Mouse (Mus musculus) erythroblast, embryonic 14.5 days (primary cell): ENCODE data around the gene Nnat. TPM values are rescaled to one million over a fixed set of nuclear protein-coding genes. Genes with fewer than 3 reads are reported as not detected.

Source experiments
- H3K27me3 ChIP-seq: 2 replicates; pipeline ENCODE4 v1.6.1; 2012; ENCODE audit warnings: inconsistent platforms; ENCODE audit not compliant: control insufficient read depth
- H3K36me3 ChIP-seq: 2 replicates; pipeline ENCODE4 v1.6.1; 2012; ENCODE audit warnings: mild to moderate bottlenecking, inconsistent platforms; ENCODE audit not compliant: control insufficient read depth
- H3K4me1 ChIP-seq: 2 replicates; pipeline ENCODE4 v1.6.1; 2012; ENCODE audit warnings: inconsistent platforms; ENCODE audit not compliant: control insufficient read depth
- H3K4me3 ChIP-seq: replicated peaks from 2 replicates; pipeline ENCODE3; 2012; ENCODE audit warnings: moderate library complexity, mild to moderate bottlenecking, inconsistent platforms
- H3K9me3 ChIP-seq: 2 replicates; pipeline ENCODE4 v1.6.1; 2012; ENCODE audit warnings: low read length, inconsistent platforms, mixed read lengths; ENCODE audit not compliant: control insufficient read depth
- GATA1 ChIP-seq: IDR thresholded peaks from 2 replicates; pipeline ENCODE4 v1.6.1; 2012; ENCODE audit warnings: low read length, inconsistent platforms, mixed read lengths
- TAL1 ChIP-seq: IDR thresholded peaks from 3 replicates; pipeline ENCODE4 v1.6.1; 2012; ENCODE audit warnings: low read length, inconsistent platforms, mixed read lengths
- polyA plus RNA-seq: library from polyadenylated mRNA; stranded (reverse); fragments of >175 nt; gene quantifications from 2 replicates; pipeline ENCODE4 v1.2.3, GENCODE M21; 2012

Nnat gene
- polyA plus RNA-seq, 1 experiment = 0.03 TPM

DNA sequence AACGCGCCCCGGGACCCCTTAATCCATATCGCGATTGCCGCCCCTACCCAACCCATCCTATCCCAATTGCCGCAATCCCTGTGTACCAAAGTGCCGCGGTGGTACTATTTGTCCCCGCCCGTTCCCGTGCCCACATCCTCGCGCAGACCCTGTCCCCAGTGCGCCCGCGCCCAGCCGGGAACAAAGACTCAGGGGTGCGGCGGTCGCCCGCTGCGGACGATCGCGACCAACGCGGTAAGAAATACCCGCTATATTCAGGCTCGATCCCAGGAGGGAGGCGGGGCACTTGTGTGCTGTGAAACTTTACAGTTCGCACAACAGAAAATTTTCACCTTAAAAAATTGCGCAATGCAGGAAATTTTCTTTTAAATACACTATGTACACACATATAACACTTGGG lies 424 bp downstream of the Nnat start:
- Histone ChIP-seq H3K4me3 (no peak overlapping the region), H3K27me3 (peaks cover 49% of the 10 kb centered on the region), H3K9me3 (peaks cover 26% of the 10 kb centered on the region), H3K4me1 (peaks cover 9% of the 10 kb centered on the region), H3K36me3 (peaks cover 12% of the 10 kb centered on the region)
- TF ChIP-seq GATA1 = no peak
- no peak for TF ChIP-seq TAL1

DNA sequence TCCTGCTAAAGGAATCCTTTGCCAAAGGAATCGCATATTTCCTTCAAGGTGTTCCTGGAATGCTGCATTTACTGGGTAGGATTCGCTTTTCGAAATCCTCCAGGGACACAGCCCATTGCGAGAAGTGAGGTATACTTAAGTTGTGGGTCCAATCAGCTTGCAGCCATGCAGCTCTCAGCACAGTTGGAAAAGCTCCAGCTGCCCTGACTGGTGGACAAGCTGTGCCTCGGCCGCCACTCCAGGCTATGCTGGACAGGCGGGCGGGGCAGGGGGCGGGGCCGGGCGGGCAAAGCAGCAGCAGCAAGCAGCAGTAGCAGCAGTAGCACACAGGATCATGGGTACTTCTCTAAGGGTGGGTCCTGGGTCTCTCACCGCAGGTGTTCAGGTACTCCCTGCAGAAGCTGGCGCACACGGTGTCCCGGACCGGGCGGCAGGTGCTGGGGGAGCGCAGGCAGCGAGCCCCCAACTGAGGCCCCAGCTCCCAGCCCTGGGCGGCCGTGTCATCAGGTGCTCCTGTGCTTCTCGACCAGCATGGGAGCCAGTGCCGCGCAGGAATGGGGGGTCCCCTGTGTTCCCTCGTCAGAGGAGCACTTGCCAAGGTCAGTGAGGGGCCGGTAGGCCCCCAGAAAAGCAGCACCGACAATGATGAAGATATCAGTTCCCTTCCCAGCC lies 1.4 kb downstream of the Nnat start:
- peaks cover 19% of the 10 kb centered on the region for H3K4me1 ChIP-seq
- peaks cover 12% of the 10 kb centered on the region for H3K36me3 ChIP-seq
- peaks cover 26% of the 10 kb centered on the region for H3K9me3 ChIP-seq
- peaks cover 49% of the 10 kb centered on the region for H3K27me3 ChIP-seq
- TF ChIP-seq TAL1 (no peak), GATA1 (no peak)
- no peak overlapping the region for H3K4me3 ChIP-seq

DNA sequence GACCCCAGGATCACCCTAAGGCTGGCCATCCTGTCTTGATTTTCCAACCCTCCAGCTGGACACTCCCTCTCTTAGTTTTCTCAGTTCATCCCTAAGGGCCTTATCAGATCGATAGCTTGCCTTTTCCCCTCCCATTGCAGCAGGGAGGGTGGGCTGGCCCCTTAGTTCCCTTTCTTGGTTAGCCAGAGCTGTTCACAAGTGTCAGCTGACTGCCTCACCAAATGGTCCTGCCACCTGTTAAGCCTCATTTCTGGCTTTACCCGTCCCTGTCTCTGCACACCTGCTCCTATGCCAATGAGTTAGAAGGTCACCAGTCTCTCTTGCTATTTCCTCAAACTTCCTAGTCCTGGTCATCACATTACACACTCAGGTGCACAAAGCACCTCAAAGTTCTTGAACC lies 3.2 kb downstream of the Nnat start:
- Histone ChIP-seq H3K9me3 (peaks cover 26% of the 10 kb centered on the region), H3K36me3 (peaks cover 11% of the 10 kb centered on the region), H3K27me3 (peaks cover 48% of the 10 kb centered on the region), H3K4me3 (no peak overlapping the region), H3K4me1 (peaks cover 33% of the 10 kb centered on the region)
- no peak for TF ChIP-seq GATA1
- TF ChIP-seq TAL1 = no peak

DNA sequence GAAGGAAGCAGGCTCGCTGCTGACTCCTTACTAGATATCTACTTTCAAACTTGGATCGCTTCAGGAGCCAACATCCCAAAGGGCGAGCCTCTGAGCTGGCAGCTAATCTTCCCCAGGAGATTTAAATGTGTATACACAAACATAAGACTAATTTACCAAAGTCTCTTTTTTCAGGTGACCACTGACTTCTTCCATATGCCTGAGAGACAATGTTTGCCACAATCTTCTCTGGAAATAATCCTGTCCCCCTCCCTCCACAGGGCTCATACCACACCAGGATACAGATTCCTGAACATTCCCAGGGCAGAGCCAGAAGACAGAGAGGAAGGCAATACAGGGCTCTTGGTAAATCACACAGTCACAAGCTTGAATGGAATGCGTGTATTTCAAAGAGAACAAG lies 4.8 kb downstream of the Nnat start:
- TF ChIP-seq GATA1 = no peak
- TF ChIP-seq TAL1 = no peak
- Histone ChIP-seq H3K4me1 (peaks cover 33% of the 10 kb centered on the region), H3K36me3 (peaks cover 11% of the 10 kb centered on the region), H3K4me3 (no peak overlapping the region), H3K9me3 (peaks cover 20% of the 10 kb centered on the region), H3K27me3 (peaks cover 32% of the 10 kb centered on the region)

DNA sequence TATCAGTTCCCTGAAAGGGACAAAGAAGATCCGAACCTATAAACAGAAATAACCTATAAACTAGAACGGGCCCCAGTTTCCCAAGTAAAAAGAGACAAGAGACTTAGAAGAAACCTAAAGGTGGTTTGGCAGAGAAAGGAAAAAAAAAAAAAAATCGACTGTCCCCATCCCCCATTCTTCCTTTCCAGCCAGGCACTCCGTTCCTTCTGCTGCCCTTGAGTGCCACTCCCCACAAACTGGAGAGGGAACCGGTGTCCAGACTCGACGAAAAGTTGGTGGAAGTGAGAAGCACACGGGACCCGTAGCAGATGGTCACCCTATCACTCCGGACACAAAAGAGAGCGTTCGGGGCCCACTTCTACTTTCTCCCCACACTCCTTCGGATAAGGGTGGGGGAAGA lies 5.6 kb downstream of the Nnat start:
- no peak for TF ChIP-seq TAL1
- no peak for TF ChIP-seq GATA1
- H3K36me3 ChIP-seq = peaks cover 6% of the 10 kb centered on the region
- peaks cover 32% of the 10 kb centered on the region for H3K4me1 ChIP-seq
- H3K4me3 ChIP-seq = peak overlapping the region; percentile 82
- peaks cover 12% of the 10 kb centered on the region for H3K9me3 ChIP-seq
- peaks cover 27% of the 10 kb centered on the region for H3K27me3 ChIP-seq

DNA sequence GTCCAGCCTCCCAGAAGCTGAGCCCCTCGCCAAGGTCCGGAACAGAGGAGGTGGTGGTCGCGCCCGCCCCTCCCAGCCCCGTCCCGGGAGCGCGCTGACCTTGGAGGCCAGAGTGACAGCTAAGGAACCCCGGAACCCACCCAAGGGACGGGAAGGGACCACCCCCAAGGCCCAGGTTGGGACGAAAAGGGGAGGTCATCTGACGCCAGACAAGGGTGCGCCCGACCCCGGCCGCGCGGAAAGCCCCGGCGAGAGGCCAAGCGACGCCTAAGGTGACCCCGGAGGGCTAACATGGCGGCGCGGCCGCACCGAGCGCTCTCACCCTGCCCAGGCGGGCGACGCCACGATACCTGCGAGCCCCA lies 6.0 kb downstream of the Nnat start:
- peaks cover 22% of the 10 kb centered on the region for H3K27me3 ChIP-seq
- H3K9me3 ChIP-seq = peaks cover 12% of the 10 kb centered on the region
- peaks cover 6% of the 10 kb centered on the region for H3K36me3 ChIP-seq
- H3K4me1 ChIP-seq = peaks cover 32% of the 10 kb centered on the region
- H3K4me3 ChIP-seq = peak overlapping the region; percentile 82
- TF ChIP-seq GATA1 (no peak), TAL1 (no peak)

DNA sequence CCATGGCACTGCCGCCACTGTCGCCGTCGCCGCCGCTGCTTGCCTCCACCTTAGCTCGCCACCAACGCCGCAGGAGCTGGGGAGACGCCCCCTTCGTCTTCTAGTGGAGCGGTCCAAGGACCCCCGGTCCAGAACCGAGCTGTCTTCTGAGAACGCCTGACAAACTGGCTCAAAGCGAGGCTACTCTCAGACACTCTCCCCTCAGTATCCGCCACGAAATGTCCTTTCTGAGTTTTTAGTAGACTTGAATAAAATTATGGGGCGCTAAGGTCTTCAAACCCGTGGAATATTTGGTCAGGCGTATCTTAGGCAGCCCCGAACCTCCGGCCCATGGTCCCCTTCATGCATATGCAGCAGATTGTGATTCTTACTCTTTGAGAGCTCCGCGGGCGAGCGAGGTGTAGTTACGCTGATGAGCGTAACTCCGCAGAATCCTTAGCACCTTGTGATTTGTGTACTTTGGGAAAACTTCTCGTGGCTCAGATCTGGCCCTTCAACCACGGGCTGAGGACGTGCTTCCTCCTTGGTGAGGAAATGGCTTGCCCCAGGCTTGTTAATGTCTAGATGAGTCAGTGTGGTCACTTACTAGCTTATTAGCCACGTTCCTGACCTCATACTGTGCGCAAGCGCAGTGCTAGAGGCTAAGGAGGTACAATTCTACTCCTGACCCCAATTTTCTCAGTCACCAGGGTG lies 6.5 kb downstream of the Nnat start:
- H3K27me3 ChIP-seq = peaks cover 17% of the 10 kb centered on the region

DNA sequence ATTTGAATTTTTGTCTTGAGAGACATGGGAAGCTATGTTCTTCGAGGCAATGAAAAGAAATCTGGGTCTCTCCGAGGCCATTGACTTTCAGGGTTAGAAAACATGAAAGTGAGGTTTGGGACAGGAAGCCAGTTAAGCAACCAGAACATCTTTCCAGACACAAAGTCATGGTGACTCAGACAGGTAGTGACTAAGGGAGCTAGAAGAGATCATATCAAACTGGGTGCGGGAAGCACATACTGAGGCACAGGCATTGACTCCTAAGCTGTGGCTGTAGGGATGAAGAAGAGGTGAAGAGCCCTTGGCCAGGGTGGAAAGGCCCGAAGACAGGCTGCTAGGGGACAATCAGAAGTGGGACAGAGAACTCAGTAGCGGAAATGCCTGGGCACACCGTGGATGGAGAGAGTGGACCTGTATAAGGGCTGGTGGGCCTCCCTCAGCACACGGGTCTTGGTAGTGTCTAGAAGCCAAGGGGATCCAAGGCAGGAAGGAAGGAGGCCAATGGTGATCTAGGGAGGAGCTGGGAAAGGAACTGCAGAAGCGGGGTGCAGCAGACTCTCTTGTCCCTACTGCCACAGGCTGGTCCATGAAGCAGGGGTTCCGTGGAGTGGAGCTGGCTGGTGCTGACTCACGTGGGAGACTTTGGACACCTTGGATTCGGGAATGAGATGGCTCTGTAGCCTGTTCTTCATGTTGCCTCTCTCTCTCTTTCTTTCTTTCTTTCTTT lies 7.5 kb downstream of the Nnat start:
- H3K27me3 ChIP-seq = peaks cover 7% of the 10 kb centered on the region
- H3K36me3 ChIP-seq = no peaks in the 10 kb centered on the region
- H3K9me3 ChIP-seq = no peaks in the 10 kb centered on the region
- peaks cover 28% of the 10 kb centered on the region for H3K4me1 ChIP-seq
- H3K4me3 ChIP-seq = peak overlapping the region; percentile 82
- TF ChIP-seq GATA1 (no peak), TAL1 (no peak)

More for the DNA sequence above, 6.5 kb downstream of the Nnat start:
- H3K9me3 ChIP-seq = peaks cover 7% of the 10 kb centered on the region
- no peak for TF ChIP-seq TAL1
- no peak for TF ChIP-seq GATA1
- H3K36me3 ChIP-seq = peaks cover 5% of the 10 kb centered on the region
- peaks cover 31% of the 10 kb centered on the region for H3K4me1 ChIP-seq
- H3K4me3 ChIP-seq = peak overlapping the region; percentile 82

DNA sequence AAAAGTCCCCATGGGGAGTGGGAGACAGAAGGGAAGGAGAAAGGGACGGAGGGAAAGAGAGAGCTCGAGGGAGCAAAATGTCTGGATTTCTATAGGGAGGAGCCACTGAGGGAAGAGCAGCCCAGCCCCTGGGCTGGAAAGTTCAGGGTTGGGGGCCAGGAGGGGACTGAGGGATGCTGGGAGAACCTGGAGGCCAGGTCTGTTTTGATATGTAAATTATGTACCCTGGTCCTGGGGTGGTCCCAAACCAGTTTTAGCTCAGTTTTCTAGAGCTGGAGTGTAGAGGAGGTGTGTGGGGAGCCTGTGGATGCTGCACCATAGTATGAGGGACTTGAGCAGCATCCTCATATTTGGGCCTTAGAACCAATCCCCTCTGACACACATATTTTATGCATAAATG lies 9.0 kb downstream of the Nnat start:
- no peaks in the 10 kb centered on the region for H3K9me3 ChIP-seq
- H3K27me3 ChIP-seq = peaks cover 2% of the 10 kb centered on the region; the same call in 1 of the 2 replicates
- TF ChIP-seq TAL1 (no peak), GATA1 (no peak)
- no peaks in the 10 kb centered on the region for H3K36me3 ChIP-seq
- H3K4me3 ChIP-seq = no peak overlapping the region
- H3K4me1 ChIP-seq = peaks cover 28% of the 10 kb centered on the region
